Mouse (Mus musculus) left cerebral cortex, adult 8-10 months (tissue): ENCODE results near the gene Fdx1l. TPM values are rescaled to one million over a fixed set of nuclear protein-coding genes. Genes with fewer than 3 reads are reported as not detected.

ENCODE experiments used
- DNase-seq, 2 experiments: peaks; one replicate each; pipeline ENCODE4 v3.0.0; 2022; ENCODE audit warnings: low spot score in 2 of 2
- total RNA-seq, 4 experiments: library from RNA; stranded (reverse); gene quantifications; 2 replicates each; pipeline ENCODE4 v1.2.4; 2022

Gene Fdx1l
- 10 to 100 TPM; 55.8 to 63.7 (median 58.3) TPM for total RNA-seq

DNA sequence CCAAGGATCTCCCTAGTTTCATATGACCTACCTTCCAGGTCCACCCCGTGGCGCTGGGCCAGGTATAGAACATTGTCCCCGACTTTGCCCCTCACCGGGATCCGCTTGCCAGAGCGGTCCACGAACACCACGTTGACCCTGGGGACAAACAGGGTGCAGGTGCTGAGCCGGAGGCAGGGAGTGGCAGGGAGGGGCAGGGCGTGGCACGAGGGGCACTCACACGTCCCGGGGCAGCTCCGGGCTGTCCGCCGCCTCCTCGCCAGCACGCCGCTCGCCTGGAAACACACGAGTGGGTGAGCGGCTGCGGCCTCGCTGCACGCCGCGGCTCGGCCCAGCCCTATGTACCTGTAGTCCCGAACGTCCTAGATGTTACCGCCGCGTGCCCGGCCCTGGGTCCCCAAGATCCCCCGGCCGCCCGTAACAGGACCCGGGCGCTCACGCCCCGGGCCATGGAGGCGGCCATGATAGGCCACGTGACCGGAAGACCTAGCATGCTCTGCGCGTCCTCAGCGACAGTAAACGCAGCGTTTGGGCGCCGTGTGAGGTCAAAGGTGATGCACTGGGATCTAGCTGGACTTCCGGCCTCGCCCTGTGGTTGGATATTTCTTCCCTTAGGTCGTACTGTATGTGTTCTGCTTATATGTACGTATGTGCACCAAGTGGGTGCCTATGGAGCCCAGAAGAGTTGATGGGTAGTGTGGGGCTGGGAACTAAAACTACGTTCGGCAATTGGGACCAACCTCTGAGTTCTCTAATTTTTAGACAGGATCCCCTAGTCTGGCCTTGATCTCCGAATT, at the start of gene Fdx1l, which contains the start of gene Gm49373:
Fdx1l (minus strand) TSS at position 571 of the 797 bp plus-strand sequence.
Gm49373 (minus strand) TSS at position 53 of the 797 bp plus-strand sequence.
- DNase-seq = peak; percentile 84 to 92

- no peak for DNase-seq
Measured at GRCm38 (mm10) chr9:21121483-21121882, 48.1 kb upstream of the Fdx1l start.

GRCm38 (mm10) chr9:21117073-21117472, 43.7 kb upstream of the Fdx1l start:
- no peak for DNase-seq

- no peak for DNase-seq
Measured at GRCm38 (mm10) chr9:21115105-21115504, 41.7 kb upstream of the Fdx1l start.

DNA sequence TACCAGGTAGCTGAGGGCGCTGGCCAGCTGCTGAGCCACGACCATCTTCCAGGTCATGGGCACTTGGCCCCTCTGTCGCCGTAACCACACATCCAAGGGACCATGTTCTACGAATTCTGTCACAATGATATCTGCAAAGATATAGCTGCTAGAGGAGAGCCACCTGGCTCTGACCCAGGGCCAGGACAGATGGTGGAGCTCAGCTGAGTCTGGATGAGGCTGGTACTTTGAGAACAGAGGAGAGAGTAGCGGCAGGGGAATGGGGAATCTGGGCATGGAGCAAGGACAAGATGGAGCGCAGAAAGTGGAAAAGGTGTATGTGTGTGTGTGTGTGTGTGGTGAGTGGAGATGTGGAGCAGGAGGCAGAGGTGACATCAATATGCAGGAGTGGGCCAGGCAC, 40.8 kb upstream of the Fdx1l start:
- no peak for DNase-seq

- no peak for DNase-seq
Measured at GRCm38 (mm10) chr9:21113751-21114150, 40.3 kb upstream of the Fdx1l start.

GRCm38 (mm10) chr9:21107607-21108237, 34.3 kb upstream of the Fdx1l start:
- DNase-seq = no peak

DNA sequence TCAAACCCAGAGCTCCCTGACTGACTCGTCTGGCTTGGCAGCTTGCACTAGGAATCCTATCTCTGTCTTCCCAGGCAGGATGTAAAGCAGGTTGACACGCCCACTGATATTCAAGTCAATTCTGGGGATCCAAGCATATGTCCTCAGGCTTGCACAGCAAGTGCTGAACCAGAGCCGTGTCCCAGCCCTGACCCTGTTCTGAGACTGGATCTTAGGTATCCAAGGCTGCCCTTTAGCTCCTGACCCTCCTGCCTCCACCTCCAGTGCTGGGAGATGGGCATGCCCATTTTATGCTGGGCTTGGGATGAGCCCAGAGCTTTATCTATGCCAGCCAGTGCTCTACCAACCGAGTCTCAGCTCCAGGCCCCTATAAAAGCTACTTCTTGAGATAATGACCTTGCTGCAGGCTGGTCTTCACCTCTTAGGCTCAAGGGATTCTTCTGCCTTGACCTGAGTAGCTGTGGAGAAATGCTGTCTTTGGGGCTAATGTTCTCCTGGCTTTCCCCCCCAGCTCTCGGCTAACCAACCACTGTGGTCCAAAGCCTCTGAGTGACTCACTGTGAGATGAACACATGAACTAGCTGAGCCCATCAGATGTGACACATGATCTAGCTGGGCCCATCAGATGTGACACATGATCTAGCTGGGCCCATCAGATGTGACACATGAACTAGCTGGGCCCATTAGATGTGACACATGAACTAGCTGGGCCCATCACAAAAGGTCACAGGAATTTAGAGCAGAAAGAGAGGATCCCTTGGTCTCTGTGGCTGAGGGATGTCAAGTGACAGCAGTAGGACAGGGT, 32.5 kb upstream of the Fdx1l start:
- DNase-seq = no peak

DNA sequence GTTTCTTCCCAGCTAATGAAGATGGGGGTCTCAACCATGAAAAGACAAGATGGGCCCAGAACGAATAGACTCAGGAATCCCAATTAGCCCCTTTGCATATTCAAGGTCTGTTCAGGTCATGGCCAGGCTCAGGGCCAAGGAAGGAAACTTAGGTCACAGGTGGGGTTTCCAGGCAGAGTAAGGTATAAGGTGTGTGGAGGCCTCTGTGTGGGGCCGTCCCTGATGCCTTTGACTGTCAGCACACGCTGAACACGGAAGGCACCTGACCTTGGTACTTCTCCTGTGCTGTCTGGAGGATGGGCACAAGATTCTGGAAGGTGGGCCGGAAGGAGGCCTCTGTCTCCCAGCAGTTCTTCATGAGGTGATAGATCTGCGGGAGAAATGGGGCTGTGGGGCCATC, 31.4 kb upstream of the Fdx1l start:
- no peak for DNase-seq

GRCm38 (mm10) chr9:21102076-21102475, 28.7 kb upstream of the Fdx1l start:
- no peak for DNase-seq

GRCm38 (mm10) chr9:21100447-21101161, 27.2 kb upstream of the Fdx1l start:
- no peak for DNase-seq

DNA sequence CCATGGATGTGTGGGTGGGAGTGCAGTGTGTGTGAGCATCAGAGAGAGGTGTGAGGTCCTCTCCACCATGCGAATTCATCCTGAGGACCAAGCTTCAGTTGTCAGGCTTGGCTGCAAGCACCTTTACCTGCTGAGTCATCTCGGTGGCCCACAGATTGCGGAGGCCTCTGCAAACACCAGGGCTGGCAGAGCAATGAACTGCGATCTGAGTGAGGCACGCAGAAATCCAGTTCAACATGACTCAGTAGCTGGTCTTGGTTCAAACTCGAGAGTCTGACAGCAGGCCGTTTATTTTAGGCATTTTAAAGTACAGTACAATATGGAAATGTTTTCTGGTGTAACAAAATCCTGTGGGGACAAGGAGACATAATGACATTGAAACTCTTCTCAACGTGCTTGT, 24.4 kb upstream of the Fdx1l start:
- DNase-seq = peak; percentile 36 to 87

- no peak for DNase-seq
Measured at GRCm38 (mm10) chr9:21095958-21096357, 22.5 kb upstream of the Fdx1l start.

DNA sequence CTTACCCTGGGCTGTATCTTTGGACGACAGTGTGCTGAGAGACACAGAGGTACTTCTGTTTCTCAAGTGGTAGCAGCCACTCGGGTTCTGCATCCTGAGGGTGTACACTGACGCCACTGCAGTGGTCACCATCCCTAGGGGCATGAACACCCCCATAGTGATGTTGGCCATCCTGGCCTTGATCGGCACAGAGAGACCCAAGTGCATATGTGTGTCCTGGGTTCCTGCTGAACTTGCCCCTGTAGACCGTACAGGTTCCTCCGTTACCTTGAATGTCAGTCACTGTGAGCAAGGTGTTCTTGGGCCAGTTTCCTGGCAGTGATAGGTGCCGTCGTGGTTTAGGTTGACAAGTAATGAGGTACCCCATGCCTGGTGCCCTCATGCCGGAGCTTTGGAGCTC, 20.0 kb upstream of the Fdx1l start:
- DNase-seq = no peak

DNA sequence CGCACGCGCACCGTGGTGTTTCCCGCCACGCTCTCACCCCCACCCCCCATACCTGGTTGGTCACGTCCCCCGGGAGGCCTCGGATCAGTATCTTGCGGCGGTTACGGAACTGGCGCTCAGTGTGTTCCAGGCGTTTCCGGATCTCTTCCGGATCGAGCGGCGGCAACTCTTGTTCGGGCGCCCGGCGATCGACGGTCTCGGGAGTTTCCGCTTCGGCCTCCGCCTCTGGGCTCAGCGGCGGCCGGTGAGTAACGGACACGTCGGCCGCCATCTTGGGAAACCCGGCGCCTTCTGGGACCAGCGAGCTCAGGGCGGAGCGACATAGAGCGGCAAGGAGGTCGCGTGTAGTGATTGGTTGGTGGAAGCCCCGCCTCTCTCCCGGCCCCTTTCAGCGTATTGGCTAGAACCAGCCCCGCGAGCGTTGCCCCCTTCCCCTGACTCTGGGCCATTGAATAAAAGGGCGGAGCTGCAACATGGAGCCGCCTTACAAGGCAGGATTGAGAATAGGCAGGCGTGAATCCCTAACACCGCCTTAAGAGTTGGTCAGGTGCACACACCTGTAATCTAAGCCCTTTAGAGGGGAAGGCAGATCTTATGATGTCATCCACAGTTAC, 18.4 kb upstream of the Fdx1l start, which contains the start of the genes Gm38431 and Raver1:
Gm38431 (minus strand) TSS at position 291 of the 614 bp plus-strand sequence.
Raver1 (minus strand) TSS at position 302 of the 614 bp plus-strand sequence.
- peak; percentile 89 to 98 for DNase-seq

- DNase-seq = no peak
Measured at GRCm38 (mm10) chr9:21090972-21091706, 17.7 kb upstream of the Fdx1l start.

GRCm38 (mm10) chr9:21090537-21090936, 17.1 kb upstream of the Fdx1l start:
- DNase-seq = no peak

DNA sequence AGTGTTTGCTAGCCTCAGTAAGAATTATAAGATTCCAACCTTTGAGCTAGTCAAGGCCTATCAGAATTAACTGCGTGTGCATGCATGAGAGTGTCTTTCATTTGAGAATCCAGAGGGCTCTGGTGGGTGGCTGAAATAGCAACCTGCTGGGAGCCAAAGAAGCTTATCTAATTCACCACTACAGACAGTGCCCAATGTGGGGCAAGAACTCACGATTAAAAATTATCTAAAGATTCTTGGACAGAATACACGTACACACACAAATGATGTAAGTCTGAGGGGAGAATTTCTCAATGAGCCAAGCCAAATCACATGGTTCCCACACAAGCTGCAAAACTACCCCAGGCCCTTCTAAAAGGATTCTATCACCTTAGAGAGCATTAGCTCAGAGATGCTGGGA, 9.9 kb upstream of the Fdx1l start:
- DNase-seq = no peak

- no peak for DNase-seq
Measured at GRCm38 (mm10) chr9:21081127-21081526, 7.7 kb upstream of the Fdx1l start.

GRCm38 (mm10) chr9:21075625-21076024, 2.2 kb upstream of the Fdx1l start:
- DNase-seq = no peak
